Mouse (Mus musculus) 416B (cell line): ENCODE results near the gene Podxl2.
A peak's percentile ranks its signal among the peaks of the same experiment; 100 is the strongest.

Experiments
- DNase-seq: peaks from one replicate; pipeline ENCODE4 v3.0.0; 2011; ENCODE audit warnings: low read depth

The Podxl2 gene

GRCm38 (mm10) chr6:88886417-88886967, 11.6 kb upstream of the Podxl2 start:
- DNase-seq = no peak

DNA sequence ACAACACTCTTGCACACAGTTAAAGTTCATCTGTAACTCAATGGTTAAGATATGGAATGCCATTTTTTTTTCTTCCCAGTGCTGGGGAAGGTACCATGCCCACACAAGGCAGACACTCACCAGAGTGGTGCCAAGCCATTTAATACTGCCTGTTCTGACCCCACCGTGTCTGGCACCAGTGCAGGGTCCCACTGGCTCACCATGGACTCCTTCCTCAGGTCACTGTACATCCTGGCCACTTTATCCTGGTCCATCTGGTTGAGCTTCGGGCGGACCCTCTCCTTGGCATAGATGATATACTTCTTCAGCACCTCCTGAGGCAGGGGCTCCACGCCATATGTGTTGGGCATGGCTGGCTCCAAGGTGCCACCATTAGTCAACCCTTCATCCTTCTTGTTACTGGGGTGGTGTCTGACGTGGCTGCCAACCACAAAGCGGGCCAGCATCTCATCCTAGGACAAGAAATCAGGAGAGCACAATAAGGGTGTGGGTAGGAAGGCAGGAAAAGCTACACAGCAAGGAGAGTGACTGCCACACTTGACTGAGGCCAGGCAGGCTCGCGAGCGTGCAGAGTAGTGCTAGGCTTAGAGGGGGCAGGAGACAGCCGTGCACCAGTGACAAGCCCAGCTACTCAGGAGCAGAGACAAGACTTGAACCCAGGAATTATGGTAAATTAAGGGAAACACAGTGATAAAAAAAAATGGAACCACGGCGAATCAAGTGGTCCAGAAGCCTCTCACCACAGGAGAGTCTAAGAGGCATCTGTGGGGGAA, 11.0 kb upstream of the Podxl2 start:
- DNase-seq = no peak

GRCm38 (mm10) chr6:88884690-88885089, 9.8 kb upstream of the Podxl2 start:
- no peak for DNase-seq

- no peak for DNase-seq
These were observed 9.4 kb upstream of the Podxl2 start for GRCm38 (mm10) chr6:88884195-88884594.

DNA sequence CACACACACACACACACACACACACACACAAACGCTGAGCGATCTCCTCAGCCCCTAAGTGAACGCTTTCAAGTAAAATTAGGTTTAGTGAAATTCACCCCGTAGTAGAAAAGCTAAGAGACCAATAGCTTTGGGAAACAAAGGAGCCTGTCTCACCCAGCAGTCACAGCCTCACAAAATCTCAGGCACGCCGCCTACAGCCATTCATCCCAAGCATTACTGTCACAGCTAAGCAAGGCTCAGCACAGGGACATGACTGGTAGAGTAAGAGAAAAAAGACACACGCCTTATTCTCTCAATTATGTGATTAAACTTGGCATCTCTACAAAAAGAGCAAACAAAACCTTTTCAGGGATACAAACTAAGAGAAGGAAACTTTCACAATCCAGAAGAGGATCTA, 6.5 kb upstream of the Podxl2 start:
- DNase-seq = no peak

DNA sequence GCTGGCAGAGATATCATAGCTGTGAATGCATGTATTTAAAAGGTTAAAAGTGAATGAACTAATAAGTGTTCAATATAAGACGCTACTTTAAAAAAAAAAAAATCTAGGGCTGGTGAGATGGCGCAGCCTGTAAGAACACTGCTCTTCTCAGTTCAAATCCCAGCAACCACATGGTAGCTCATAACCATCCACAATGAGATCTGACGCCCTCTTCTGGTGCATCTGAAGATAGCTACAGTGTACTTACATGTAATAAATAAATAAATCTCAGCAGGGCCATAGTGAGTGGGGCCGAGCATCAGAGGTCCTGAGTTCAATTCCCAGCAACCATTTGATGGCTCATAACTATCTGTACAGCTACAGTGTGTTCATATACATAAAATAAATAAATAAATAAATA, 4.6 kb upstream of the Podxl2 start:
- DNase-seq = peak; percentile 39

GRCm38 (mm10) chr6:88873965-88874867, 628 bp downstream of the Podxl2 start:
- DNase-seq = no peak

DNA sequence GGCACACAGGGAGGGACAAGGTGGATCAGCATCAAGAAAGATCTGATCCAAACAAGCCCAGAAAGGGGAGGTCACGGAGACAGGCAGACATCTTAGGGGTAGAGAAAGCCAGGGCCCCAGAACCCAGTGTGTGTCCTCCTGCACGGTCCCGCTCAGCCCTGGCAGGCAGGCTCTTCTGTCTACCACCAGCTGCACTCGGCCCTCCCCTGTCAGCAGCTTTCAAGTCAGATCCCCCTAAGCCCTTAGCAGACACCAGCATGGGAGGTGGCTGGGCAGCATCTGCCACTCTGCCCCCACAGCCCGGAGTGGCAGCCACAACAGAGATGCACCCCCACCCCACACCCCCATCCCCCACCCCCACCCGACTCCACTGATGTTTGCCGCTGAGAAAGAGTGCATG, 2.0 kb downstream of the Podxl2 start:
- DNase-seq = no peak

- DNase-seq = no peak
These were observed 3.3 kb downstream of the Podxl2 start for GRCm38 (mm10) chr6:88871546-88871945.

GRCm38 (mm10) chr6:88870594-88870993, 4.2 kb downstream of the Podxl2 start:
- DNase-seq = no peak

DNA sequence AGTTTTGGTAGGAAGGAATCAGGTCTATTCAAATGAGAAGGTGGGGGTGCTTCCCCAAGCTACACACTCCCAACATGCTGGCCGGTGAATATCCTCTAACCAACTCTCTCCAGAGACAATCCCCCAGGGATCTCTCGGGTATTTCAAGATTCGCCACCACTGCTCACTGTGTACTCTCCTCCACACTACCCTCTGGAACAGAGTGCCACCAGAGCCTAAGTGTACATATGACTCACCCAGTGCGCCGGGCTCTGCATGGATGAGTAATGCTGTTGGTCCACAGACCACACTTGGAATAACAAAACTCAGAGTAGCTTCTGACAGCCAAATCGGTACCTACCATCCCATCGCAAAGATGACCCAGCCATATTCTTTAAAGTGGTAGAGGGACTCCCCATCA, 5.4 kb downstream of the Podxl2 start:
- DNase-seq = peak; percentile 78

DNA sequence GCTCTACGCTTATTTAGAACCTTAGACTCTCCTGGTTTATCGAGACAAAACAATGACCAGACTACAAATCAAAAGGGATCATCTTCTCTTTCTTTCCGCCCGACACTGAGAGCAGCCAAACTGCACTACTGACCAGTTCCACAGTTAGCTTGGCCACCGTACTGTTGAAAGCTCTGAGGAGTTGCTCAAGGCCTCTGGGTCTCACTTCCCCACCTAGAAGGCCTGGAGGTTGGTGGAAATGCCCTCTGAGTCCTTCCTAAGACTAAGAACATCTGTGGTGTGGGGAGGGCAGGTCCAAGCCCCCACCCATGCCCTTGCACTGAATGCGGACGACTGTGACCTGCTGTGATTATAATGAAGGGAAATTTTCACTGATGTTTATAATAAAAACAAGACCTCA, 9.1 kb downstream of the Podxl2 start:
- DNase-seq = no peak

DNA sequence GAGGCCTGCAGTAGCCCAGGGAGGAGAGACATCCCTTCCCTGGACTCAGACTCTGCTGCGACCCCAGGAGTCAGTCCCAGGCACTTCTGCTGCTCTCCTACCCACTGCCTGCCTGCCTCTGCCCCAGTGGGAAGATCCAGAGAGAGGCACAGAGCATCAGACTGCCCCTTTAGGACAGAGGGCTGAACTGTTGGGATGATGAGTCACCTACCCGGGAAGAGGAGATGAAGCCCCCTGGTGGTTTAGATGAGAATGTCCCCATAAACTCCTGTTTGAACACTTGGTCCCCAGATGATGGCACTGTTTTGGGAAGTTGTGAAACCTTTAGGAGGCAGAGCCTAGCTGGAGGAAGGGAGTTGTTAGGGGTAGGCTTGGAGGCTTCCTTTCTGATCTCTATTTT, 13.9 kb downstream of the Podxl2 start:
- DNase-seq = peak; percentile 92

DNA sequence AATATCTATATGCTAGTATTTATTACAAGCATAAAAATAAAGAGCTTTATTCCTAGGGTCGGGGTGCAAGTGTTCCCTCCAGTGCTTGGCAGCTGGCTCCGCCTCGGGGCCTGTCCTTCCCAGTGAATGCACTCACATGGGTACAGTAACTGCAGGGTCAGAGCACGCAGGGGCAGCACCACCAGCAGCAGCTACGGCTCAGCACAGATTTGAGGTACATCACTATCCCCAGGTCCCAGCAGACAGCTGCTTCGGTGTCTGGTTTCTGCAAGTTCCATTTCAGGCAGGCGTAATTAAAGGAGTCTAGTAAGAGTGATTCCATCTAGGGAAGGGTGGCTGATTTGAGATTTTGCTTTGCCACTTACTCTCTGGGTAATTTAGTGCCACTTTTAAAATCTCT, 16.5 kb downstream of the Podxl2 start:
- DNase-seq = no peak

DNA sequence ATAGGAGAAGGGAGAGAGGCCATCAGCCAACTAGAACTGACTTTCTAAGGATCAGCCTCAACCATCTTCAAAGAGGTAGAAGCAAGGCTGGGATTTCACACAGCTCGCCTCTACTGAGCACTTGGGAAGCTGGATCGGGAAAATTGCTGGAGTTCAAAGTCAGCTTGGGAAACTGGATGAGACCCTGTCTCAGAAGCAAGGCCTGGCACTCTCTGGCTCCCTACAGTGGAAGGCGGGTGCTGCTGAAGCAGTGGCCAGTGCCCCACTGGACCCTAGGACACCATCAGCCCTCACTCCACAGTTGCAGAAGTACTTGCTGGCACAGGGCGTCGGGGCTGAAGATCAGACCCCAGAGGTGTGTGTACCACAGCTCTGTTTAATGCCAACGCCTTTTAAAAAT, 17.0 kb downstream of the Podxl2 start:
- DNase-seq = no peak

- no peak for DNase-seq
These were observed 17.6 kb downstream of the Podxl2 start for GRCm38 (mm10) chr6:88857249-88857648.

DNA sequence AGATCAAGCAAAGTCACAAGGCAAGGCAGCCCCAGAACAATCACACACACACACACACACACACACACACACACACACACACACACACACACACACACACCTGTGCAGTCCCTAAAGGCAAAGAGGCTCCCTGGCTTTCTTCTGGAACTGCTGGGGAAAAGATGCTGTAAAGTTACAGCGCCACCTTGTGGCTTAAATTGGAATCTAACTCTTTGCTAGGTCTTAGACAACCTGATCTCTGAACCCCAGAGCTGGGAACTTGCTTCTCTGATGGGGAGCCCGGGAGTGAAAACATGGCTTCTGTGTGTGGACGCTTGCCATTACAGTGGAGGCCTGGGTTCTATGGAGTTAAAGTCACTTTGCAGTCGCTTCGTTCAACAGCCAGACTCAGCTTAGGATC, 19.2 kb downstream of the Podxl2 start:
- DNase-seq = peak; percentile 81

GRCm38 (mm10) chr6:88854509-88854908, 20.3 kb downstream of the Podxl2 start:
- no peak for DNase-seq

GRCm38 (mm10) chr6:88850034-88850433, 24.8 kb downstream of the Podxl2 start:
- no peak for DNase-seq

DNA sequence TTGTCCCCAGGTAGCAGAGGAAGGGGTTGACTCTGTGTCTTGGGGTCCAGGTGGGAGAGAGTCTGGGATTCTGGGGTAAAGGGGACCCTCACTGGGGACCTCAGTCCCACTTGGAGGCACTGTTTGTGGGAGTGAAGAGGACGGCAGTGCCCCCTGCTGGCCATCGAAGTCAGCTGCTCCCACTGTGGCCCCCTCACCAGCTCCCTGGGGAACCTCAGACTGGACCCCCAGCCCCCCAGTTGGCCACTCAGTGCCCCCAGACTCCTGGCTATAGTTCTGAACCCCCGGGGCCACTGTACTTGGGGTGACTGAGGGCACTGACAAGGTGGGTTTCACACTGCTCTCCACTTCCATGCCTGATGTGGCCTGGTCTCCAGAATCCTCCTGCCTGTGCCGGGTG, 25.6 kb downstream of the Podxl2 start:
- peak; percentile 40 for DNase-seq

DNA sequence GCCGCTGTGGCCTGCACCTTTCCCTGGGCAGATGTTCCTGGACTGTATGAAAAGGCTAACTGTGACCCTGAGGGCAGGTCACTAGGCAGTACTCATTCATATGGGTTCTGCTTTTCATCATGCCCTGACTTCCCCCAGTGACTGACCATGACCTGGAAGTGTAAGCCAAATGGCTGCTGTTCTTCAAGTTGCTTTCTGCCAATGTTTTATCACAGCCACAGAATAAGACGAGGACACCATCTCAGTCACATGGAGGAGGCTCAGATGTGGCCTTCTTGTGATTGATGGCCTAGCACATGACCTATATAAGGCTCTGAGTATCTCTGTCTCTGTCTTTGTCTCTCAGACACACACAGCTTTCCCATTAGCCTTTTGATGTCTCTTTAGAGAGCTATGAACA, 27.3 kb downstream of the Podxl2 start:
- DNase-seq = no peak

- DNase-seq = no peak
These were observed 29.8 kb downstream of the Podxl2 start for GRCm38 (mm10) chr6:88844901-88845565.
